Mouse (Mus musculus): ENCODE measurements around the gene Ptgfrn.

Gene Ptgfrn

GRCm38 (mm10) chr3:101078344-101078743, 31.7 kb downstream of the Ptgfrn start:
- peak in 1 of 2 experiments; percentile 59 for DNase-seq (ENCODE audit: low spot score in 2 of 2)

DNA sequence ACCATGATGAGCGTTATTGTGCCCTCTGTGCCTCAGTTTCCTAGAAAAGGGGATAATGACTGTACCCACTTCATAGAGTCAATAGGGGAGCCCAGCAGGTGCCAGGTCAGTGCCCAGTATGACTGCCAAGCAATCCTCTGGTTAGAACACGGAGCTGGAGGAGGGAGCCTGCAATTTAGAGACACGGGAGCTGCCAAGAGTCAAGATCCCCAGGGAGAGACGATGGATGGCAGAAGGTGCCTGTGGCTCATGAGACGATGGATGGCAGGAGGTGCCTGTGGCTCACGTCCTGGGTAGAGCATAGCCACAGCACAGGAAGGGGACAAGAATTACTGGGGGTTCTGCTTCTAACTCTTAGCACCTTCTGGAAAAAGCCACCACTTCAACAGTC, 32.4 kb downstream of the Ptgfrn start:
- DNase-seq (ENCODE audit: low spot score in 2 of 2) = no peak

GRCm38 (mm10) chr3:101076966-101077709, 32.9 kb downstream of the Ptgfrn start:
- no peak for DNase-seq (ENCODE audit: low spot score in 2 of 2)

DNA sequence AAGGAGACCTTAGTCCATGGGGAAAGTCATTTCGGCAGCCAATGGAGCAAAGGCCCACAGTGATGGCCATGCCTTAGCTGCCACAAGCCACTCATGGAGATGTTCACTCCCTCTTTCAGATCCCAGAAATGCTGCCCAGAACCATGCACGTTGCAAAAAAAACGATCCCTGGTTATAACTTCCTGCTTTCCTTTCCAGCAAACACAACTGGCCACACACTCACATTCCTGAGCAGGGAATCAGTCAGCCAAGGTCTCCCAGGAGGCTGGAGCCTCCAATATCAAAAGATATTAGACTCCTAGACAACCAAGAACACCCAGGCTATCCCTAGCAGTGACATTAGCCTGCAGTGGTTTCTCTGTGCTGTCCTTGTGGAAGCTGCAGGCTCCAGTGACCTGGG, 34.2 kb downstream of the Ptgfrn start:
- DNase-seq (ENCODE audit: low spot score in 2 of 2) = no peak

DNA sequence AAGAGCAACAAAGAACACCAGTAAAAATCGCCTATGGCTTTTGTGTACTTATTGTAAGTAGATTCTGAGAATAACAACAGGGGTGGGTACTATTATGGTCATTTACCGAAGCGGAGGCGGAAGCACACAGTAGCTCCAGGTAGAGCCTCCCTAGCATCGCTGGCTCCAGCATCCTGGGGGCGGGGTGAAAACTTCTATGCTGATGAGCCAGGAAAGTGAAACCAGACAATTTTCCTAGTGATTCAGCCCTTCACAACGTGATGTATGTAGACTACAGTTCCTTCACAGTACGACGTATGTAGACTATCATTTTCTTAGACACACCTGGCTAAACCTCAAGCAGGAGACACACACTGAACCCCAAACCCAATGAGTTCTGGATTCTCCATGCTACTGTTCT, 36.7 kb downstream of the Ptgfrn start:
- DNase-seq (ENCODE audit: low spot score in 2 of 2) = no peak

GRCm38 (mm10) chr3:101072506-101073215, 37.4 kb downstream of the Ptgfrn start:
- DNase-seq (ENCODE audit: low spot score in 2 of 2) = no peak

GRCm38 (mm10) chr3:101071576-101071975, 38.5 kb downstream of the Ptgfrn start:
- no peak for DNase-seq (ENCODE audit: low spot score in 2 of 2)

- DNase-seq (ENCODE audit: low spot score in 2 of 2) = no peak
Observed at GRCm38 (mm10) chr3:101070796-101071235, 39.3 kb downstream of the Ptgfrn start.

- no peak for DNase-seq (ENCODE audit: low spot score in 2 of 2)
Observed at GRCm38 (mm10) chr3:101070230-101070795, 39.8 kb downstream of the Ptgfrn start.

DNA sequence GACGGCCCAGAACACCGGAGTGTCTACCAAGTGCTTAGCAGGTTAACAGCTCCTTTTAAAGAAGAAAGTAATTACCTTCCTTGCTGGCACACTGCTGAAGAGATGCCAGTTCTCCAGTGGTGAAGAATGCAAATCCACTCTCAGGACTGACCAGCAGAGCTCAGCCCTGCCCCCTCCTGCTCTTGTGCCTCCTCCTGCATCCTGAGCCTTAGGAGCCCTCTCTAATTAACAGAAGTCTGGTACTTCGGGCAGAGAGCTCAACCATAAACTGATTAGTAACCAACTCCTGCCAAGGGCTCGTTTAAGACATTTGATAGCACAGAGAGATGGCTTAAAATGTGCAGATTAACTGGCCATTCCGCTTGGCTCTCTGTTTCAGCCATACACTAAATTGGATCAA, 41.4 kb downstream of the Ptgfrn start:
- no peak for DNase-seq (ENCODE audit: low spot score in 2 of 2)

DNA sequence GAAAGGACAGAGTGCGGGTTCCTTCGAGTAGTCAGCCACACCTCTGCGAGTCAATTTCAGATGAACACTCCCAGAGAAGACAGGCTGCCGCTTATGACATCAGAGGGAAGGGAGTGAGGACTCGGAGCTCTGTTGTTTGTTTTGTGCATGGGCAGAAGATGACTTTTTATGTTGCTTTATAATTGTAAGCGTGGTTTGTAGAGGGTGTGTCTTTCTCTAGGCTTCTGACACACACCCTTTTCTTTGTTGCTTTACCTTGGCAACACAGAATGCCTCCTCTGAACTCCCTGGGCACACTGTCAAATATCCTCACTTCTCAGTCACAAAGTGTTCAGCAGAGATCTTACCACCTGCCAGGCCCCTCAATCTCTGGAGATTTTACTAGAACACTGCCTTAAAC, 43.9 kb downstream of the Ptgfrn start:
- no peak for DNase-seq (ENCODE audit: low spot score in 2 of 2)

DNA sequence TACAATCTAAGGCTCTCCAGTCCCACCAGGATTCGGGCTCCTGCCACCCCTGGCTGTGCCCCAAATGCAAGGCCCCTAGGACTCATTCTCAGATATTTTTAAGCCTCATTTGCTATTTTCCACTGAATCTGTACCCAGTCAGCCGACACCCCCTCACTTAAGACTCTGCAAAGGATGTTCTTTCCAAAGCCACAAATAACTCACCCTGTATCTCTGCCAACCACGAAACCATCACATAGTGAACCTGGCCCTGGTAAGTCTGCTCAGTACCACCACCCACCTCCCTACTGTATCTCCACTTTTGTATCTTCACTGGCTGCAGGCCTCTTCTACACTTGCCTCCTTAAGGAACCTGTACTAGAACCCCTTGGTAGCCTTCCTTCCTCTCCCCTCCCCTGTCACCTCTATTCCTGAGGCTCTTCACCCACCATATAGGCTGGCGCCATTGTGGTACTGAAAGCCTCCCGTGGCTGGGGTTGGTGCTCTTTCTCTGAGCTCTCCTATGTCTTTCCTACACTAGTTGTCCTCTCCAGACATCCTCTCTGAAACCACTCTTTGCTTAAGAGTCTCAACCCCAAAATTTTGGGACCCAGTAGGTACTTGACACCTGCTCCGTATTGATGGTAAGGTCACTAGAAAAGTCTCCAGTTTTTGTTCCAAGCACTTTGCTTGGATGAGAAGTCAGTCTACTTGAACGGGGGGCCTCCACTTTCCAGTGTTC, 48.1 kb downstream of the Ptgfrn start:
- DNase-seq (ENCODE audit: low spot score in 2 of 2) = peak in 1 of 2 experiments; percentile 54

DNA sequence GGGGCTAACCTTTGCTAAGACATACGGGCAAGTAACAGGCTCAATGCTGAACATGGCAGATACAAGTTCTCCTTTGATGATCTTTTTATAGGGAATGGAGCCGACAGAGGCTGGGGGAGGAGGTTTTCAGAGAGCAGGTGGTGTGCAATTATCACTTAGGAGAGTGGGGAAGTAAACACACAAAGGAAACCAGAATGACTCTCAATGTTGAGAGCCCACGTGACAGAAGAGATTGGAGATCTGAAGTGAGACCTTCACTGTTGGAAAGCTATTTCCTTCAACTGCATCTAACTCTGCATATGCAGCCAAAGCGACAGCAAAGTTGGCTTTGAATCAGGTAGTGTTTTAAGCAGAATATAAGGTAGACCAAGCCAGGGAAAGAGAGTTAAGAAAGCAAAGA, 50.9 kb downstream of the Ptgfrn start:
- no peak for DNase-seq (ENCODE audit: low spot score in 2 of 2)

DNA sequence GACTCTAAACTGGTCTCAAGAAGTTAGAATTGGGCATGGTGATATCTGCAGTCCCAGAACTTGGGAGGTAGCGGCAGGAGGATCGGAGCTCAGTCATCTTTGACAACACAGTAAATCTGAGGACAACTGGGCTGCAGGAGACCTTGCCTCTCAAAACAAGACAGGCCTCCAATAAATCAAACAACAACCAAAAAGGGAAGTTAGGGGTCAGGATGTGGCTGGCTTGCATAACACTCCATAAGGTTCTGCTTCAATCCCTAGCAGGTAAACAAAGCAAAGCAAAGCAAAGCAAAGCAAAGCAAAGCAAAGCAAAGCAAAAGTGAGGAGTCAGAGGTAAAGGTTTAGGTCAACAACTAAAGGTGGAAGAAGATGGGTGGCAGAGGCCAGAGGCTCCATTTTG, 51.9 kb downstream of the Ptgfrn start:
- no peak for DNase-seq (ENCODE audit: low spot score in 2 of 2)

DNA sequence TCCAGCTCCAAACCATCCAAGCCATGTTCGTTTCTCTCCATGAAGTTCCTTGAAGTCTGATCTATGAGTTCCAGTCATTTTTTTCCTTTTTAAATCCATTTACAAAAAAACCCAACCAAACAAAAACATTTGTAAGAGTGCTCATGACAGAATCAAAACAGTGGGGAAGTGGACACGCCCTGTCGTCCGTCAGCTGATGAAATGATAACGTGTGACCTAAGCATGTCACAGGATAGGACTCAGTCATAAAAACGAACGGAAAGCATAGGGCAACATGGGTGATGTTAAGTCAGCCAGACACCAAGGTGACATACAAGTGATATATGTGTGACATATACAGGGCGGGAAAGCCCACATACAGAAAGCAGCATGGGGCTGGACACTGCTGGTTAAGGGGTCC, 54.9 kb downstream of the Ptgfrn start:
- DNase-seq (ENCODE audit: low spot score in 2 of 2) = no peak

- DNase-seq (ENCODE audit: low spot score in 2 of 2) = no peak
Observed at GRCm38 (mm10) chr3:101051601-101052000, 58.5 kb downstream of the Ptgfrn start.

GRCm38 (mm10) chr3:101049997-101050396, 60.1 kb downstream of the Ptgfrn start:
- no peak for DNase-seq (ENCODE audit: low spot score in 2 of 2)

DNA sequence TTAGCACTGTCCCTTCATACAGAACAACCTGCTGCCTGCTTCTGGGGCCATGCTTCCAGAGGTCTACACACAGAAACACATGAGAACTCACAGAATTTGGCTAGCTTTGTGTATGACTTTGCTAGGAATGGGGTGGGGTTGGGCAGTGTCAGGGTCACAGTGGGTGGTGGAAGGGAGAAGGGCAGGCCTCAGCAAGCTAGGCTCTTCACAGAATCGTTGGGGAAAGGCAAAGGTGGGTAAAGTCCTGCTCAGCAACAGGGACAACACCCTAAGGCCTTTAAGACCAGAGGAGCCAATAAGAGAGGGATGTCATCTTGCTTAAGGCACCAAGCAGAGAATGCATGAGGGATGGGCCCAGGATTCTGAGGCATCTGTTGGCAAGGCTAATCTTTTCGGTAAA, 61.3 kb downstream of the Ptgfrn start:
- no peak for DNase-seq (ENCODE audit: low spot score in 2 of 2)

- DNase-seq (ENCODE audit: low spot score in 2 of 2) = peak; percentile 76 to 78
Observed at GRCm38 (mm10) chr3:101047586-101048275, 62.3 kb downstream of the Ptgfrn start.

DNA sequence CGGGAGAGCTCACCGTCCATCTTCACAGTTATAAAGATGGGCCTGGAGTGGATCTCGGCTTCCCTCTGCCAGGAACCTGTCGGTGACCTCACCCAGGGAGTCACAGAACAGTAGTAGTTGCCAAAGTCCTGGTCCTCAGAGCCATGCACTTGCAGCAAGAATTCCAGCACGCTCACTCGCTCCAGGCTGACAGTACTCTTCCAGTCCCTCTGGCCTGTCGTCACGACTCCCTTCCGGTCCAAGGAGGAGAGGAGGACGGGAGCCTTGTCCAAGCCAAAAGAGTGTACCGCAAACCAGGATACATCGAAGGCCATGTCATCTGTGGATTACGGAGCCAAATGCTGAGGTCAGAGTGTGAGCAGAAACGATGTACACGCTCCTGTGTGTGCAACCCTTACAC, 64.6 kb downstream of the Ptgfrn start:
- no peak for DNase-seq (ENCODE audit: low spot score in 2 of 2)

- no peak for DNase-seq (ENCODE audit: low spot score in 2 of 2)
Observed at GRCm38 (mm10) chr3:101044686-101045085, 65.4 kb downstream of the Ptgfrn start.

DNA sequence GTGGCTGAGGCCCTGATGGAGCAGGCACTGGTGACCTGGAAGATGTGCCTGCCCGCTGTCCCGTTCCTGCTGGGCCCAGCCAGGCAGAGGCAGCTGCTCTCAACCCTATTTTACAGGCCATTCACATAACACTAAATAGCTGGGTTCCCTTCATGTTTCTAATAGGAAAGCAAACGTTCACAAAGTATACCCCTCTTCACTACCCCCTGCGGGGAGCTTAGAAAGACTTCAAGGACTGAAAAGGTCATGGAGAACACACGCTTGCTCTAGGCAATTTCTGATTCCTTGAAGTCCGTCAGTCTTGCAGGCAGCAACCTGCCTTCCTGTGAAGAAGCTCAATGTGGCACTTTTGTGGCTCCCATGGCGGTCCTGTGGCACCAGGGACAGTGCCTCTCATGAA, 68.1 kb downstream of the Ptgfrn start:
- no peak for DNase-seq (ENCODE audit: low spot score in 2 of 2)

Measured in right cerebral cortex, postnatal 10 days (tissue).